Mouse (Mus musculus) embryonic facial prominence, embryonic 11.5 days (tissue): ENCODE results near the gene Auts2. TPM values are rescaled to one million over a fixed set of nuclear protein-coding genes. Genes with fewer than 3 reads are reported as not detected.

Experiments used
- ATAC-seq: fragments of 200-750 bp; cut with Nextera tagmentation; replicated peaks from 2 replicates; pipeline ENCODE4 v1.8.0; 2017; ENCODE audit warnings: low read depth; ENCODE audit not compliant: insufficient number of reproducible peaks, low FRiP score, low TSS enrichment
- DNase-seq: peaks from one replicate; pipeline ENCODE4 v3.0.0-alpha.2; 2015; ENCODE audit warnings: low spot score
- H3K27ac ChIP-seq: fragments of 300-500 bp; sonication (generic); replicated peaks from 2 replicates; pipeline ENCODE4 v1.5.1; 2014; ENCODE audit warnings: mild to moderate bottlenecking, low read depth, low read length, control low read depth
- H3K27me3 ChIP-seq: fragments of 300-500 bp; sonication (generic); 2 replicates; pipeline ENCODE4 v1.6.1; 2014; ENCODE audit warnings: mild to moderate bottlenecking, low read length, moderate library complexity, mixed read lengths; ENCODE audit not compliant: control insufficient read depth, insufficient read depth
- H3K36me3 ChIP-seq: fragments of 300-500 bp; sonication (generic); replicated peaks from 2 replicates; pipeline ENCODE4 v1.6.1; 2014; ENCODE audit warnings: low read depth, mild to moderate bottlenecking, low read length, moderate library complexity, mixed read lengths; ENCODE audit not compliant: control insufficient read depth, insufficient read depth
- H3K4me1 ChIP-seq: fragments of 300-500 bp; sonication (generic); 2 replicates; pipeline ENCODE4 v1.6.1; 2014; ENCODE audit warnings: low read length, mixed read lengths; ENCODE audit not compliant: control insufficient read depth, insufficient read depth
- H3K4me2 ChIP-seq: fragments of 300-500 bp; sonication (generic); 2 replicates; pipeline ENCODE4 v1.6.1; 2014; ENCODE audit warnings: low read depth, mild to moderate bottlenecking, control low read depth, low read length, moderate library complexity
- H3K4me3 ChIP-seq: fragments of 300-500 bp; sonication (generic); 2 replicates; pipeline ENCODE4 v1.5.1; 2014; ENCODE audit warnings: low read depth, low read length, control low read depth
- H3K9ac ChIP-seq: fragments of 300-500 bp; sonication (generic); replicated peaks from 2 replicates; pipeline ENCODE4 v1.6.1; 2014; ENCODE audit warnings: mild to moderate bottlenecking, control low read depth, low read length
- H3K9me3 ChIP-seq: fragments of 300-500 bp; sonication (generic); replicated peaks from 2 replicates; pipeline ENCODE4 v1.6.1; 2016; ENCODE audit warnings: mild to moderate bottlenecking, low read length, inconsistent platforms, mixed read lengths; ENCODE audit not compliant: control insufficient read depth
- WGBS: fragments of 180-500 bp; shearing (Covaris S2); extraction: QIAGEN DNeasy Blood & Tissue Kit; methylation state at CpG from one replicate; pipeline ENCODE4 v1.1.7; 2014; 5-methylcytosine and 5-hydroxymethylcytosine counted together
- polyA plus RNA-seq: library from polyadenylated mRNA; unstranded; fragments of >200 nt; fragmentation: Nextera tagmentation; extraction: Ambion mirVana; gene quantifications from 2 replicates; pipeline ENCODE4 v1.2.1, GENCODE M21; 2014

Auts2 gene
- polyA plus RNA-seq, 1 experiment from 2014 or later, result 30.5 TPM

- Histone ChIP-seq H3K27ac (no peak overlapping the region), H3K4me2 (no peak overlapping the region), H3K4me3 (no peak overlapping the region), H3K27me3 (no peaks in the 10 kb centered on the region), H3K9me3 (no peaks in the 10 kb centered on the region), H3K9ac (no peak overlapping the region), H3K36me3 (no peaks in the 10 kb centered on the region), H3K4me1 (no peaks in the 10 kb centered on the region)
- WGBS, result 53% methylated on average over 3 of the region's 3 CpGs
- ATAC-seq, result no peak
- no peak for DNase-seq
Measured at GRCm38 (mm10) chr5:132481476-132481875, 61.7 kb downstream of the Auts2 start.

- 83% methylated on average over 6 of the region's 6 CpGs for WGBS
- Histone ChIP-seq H3K9me3 (no peaks in the 10 kb centered on the region), H3K4me1 (no peaks in the 10 kb centered on the region)
Measured at GRCm38 (mm10) chr5:132480461-132480860, 62.7 kb downstream of the Auts2 start.

GRCm38 (mm10) chr5:132479227-132479857 lies 63.8 kb downstream of the Auts2 start:
- Histone ChIP-seq H3K4me1 (no peaks in the 10 kb centered on the region), H3K27ac (no peak overlapping the region), H3K9me3 (no peaks in the 10 kb centered on the region), H3K36me3 (no peaks in the 10 kb centered on the region), H3K4me3 (no peak overlapping the region), H3K9ac (no peak overlapping the region), H3K4me2 (no peak overlapping the region), H3K27me3 (no peaks in the 10 kb centered on the region)
- ATAC-seq (no peak), DNase-seq (no peak)
- 62% methylated on average over 11 of the region's 11 CpGs for WGBS

More at GRCm38 (mm10) chr5:132480461-132480860, 62.7 kb downstream of the Auts2 start:
- Histone ChIP-seq H3K27me3 (no peaks in the 10 kb centered on the region), H3K4me2 (no peak overlapping the region), H3K4me3 (no peak overlapping the region), H3K9ac (no peak overlapping the region), H3K36me3 (no peaks in the 10 kb centered on the region), H3K27ac (no peak overlapping the region)
- no peak for DNase-seq
- ATAC-seq, result no peak

- ATAC-seq (no peak), DNase-seq (no peak)
- no peak overlapping the region for H3K4me2 ChIP-seq
- H3K4me1 ChIP-seq, result no peaks in the 10 kb centered on the region
- no peak overlapping the region for H3K4me3 ChIP-seq
- WGBS, result 52% methylated on average over 1 of the region's 1 CpGs
- H3K27ac ChIP-seq, result no peak overlapping the region
- H3K9ac ChIP-seq, result no peak overlapping the region
- no peaks in the 10 kb centered on the region for H3K36me3 ChIP-seq
- no peaks in the 10 kb centered on the region for H3K27me3 ChIP-seq
- no peaks in the 10 kb centered on the region for H3K9me3 ChIP-seq
Measured at GRCm38 (mm10) chr5:132477533-132477932, 65.6 kb downstream of the Auts2 start.

GRCm38 (mm10) chr5:132472905-132473321 lies 70.2 kb downstream of the Auts2 start:
- H3K9ac ChIP-seq, result no peak overlapping the region
- DNase-seq, result no peak
- no peak overlapping the region for H3K4me3 ChIP-seq
- H3K4me2 ChIP-seq, result no peak overlapping the region
- H3K4me1 ChIP-seq, result no peaks in the 10 kb centered on the region
- H3K9me3 ChIP-seq, result no peaks in the 10 kb centered on the region
- no peaks in the 10 kb centered on the region for H3K36me3 ChIP-seq
- WGBS, result 80% methylated on average over 5 of the region's 5 CpGs
- no peak for ATAC-seq
- no peak overlapping the region for H3K27ac ChIP-seq
- H3K27me3 ChIP-seq, result no peaks in the 10 kb centered on the region

- Histone ChIP-seq H3K27ac (no peak overlapping the region), H3K4me2 (no peak overlapping the region), H3K9me3 (no peaks in the 10 kb centered on the region), H3K27me3 (no peaks in the 10 kb centered on the region), H3K9ac (no peak overlapping the region), H3K4me1 (no peaks in the 10 kb centered on the region), H3K4me3 (no peak overlapping the region), H3K36me3 (no peaks in the 10 kb centered on the region)
- 82% methylated on average over 5 of the region's 5 CpGs for WGBS
- ATAC-seq, result no peak
- DNase-seq, result no peak
Measured at GRCm38 (mm10) chr5:132472184-132472829, 70.8 kb downstream of the Auts2 start.

- no peak overlapping the region for H3K9ac ChIP-seq
- no peaks in the 10 kb centered on the region for H3K27me3 ChIP-seq
- ATAC-seq (no peak), DNase-seq (no peak)
- no peaks in the 10 kb centered on the region for H3K36me3 ChIP-seq
- 87% methylated on average over 2 of the region's 2 CpGs for WGBS
- no peaks in the 10 kb centered on the region for H3K4me1 ChIP-seq
- no peak overlapping the region for H3K4me2 ChIP-seq
- no peak overlapping the region for H3K27ac ChIP-seq
- no peak overlapping the region for H3K4me3 ChIP-seq
- no peaks in the 10 kb centered on the region for H3K9me3 ChIP-seq
Measured at GRCm38 (mm10) chr5:132467364-132467743, 75.8 kb downstream of the Auts2 start.
